Mouse (Mus musculus): Measurements from ENCODE around the gene Il17d. TPM values are rescaled to one million over a fixed set of nuclear protein-coding genes. Genes with fewer than 3 reads are reported as not detected.
A peak's percentile ranks its signal among the peaks of the same experiment; 100 is the strongest.

The Il17d gene
- polyA plus RNA-seq, 1 experiment from 2014 or later = 2.9 TPM

DNA sequence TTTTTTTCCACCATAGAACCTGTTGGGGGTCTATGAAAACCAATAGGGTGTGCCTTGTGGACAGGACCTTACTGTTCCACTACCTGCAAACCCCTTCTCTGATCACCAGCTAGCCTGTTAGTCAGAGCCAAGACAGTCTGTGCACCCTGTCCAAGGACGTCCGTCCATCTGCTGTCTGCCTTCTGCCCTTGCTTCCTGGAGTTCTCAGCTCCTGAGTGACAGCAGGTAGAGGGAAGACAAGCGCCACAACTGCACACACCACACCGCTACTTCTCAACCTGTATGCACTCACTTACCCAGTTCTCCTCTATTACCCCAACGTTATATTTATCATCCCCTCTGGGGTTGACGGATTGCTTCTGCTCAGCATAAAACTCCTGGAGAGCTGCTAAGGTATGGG is 41.0 kb downstream of the Il17d start:
- WGBS = 90% methylated on average over 6 of the region's 6 CpGs
- no peak overlapping the region for H3K4me2 ChIP-seq
- H3K9me3 ChIP-seq (replicated peaks) = no peaks in the 10 kb centered on the region
- H3K27ac ChIP-seq = no peak overlapping the region
- H3K27me3 ChIP-seq = no peaks in the 10 kb centered on the region
- no peak overlapping the region for H3K9ac ChIP-seq
- ATAC-seq (replicated peaks; ENCODE audit: low FRiP score) = no peak
- peaks cover 2% of the 10 kb centered on the region; the same call in 1 of the 2 replicates for H3K4me1 ChIP-seq
- H3K36me3 ChIP-seq = peaks cover 12% of the 10 kb centered on the region
- no peak overlapping the region for H3K4me3 ChIP-seq (replicated peaks)

DNA sequence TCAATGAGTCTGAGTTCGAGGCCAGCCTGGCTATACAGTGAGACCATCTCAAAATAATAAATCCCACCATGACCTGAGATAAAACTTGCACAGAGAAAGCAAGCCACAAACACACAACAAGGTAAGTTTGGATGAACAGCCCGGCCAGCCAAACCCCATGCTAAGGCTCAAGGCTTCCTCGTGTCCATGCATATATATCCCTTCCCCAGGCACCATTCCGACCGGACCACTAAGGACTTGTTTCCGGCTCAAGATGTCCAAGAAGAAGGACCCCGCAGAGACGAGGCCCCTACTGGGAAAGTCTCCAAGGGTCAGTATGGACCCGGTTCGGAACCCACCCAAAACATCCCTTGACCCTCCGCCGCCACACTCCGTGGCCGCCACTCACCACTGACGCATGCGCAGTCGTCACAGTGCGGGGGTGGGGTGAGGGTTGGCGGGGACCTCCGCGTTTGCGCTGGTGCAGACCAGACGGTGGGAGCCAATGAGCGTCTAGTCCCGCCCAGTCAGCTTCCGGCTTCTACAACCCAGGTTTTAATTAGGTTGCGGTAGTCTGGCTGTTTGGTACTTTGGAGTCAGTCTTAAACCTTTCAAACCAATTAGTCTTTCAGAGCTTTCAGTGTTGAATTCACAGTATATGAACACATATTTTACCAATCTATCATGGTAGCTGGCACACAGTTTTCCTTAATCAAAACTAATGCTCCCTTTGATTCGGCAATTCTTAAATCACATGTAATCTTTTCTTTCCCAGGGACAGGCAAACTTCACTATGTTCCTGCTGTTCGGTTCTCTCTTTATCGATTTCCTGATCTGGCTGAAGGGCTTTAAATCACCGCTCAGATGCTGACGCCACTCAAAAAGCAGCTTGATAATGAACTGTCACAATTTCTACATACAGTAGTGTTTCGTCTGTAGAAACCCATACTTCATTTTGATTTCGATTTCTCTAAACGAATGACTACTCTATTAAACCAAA is 46.9 kb downstream of the Il17d start, which contains the start of gene Eef1akmt1:
Eef1akmt1 (minus strand) TSS at position 458 of the 979 bp plus-strand sequence.
- Histone ChIP-seq H3K9ac (peak within 1 kb of the TSS; percentile 59), H3K27me3 (no peaks in the 10 kb centered on the region), H3K4me1 (peaks cover 6% of the 10 kb centered on the region; the same call in 1 of the 2 replicates), H3K27ac (peak within 1 kb of the TSS; percentile 81), H3K36me3 (peaks cover 5% of the 10 kb centered on the region; the same call in 1 of the 2 replicates), H3K4me3 (replicated peaks) (peak within 1 kb of the TSS; percentile 79), H3K9me3 (replicated peaks) (0 out of 2 replicates have a peak, but pooled peaks cover 2% of the 10 kb centered on the region), H3K4me2 (peak within 1 kb of the TSS; percentile 65)
- peak; percentile 99 for ATAC-seq (replicated peaks; ENCODE audit: low FRiP score)
- 9% methylated on average over 35 of the region's 35 CpGs for WGBS

DNA sequence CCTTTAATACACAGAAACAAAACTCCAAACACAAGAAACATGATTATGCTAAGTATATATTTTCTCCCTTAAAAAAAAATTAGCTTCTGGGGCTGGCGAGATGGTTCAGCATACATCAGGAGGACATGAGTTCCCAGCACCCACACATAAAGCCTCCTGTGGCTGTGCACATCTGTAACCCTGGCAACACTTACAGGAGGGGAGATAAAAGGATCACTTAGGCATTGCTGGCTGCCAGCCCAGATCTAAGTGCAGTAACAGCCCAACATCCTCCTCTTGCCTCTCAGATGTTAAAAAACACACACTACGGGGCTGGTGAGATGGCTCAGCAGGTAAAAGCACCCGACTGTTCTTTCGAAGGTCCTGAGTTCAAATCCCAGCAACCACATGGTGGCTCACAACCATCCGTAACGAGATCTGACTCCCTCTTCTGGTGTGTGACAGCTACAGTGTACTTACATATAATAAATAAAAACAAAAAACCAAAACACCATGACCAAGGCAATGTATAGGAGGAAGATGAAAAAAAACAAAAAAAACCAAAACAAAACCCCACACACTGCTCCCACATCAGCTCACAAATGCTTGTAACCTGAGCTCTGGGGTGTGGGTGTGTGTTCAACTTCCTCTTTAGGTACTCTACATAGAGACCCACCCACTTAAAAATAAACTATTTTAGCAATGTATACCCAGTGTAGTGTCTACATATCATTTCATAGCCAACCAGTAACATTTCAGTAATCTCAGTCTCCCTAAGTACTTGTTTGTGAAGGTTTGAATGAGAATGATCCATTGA is 50.4 kb downstream of the Il17d start:
- Histone ChIP-seq H3K4me2 (no peak overlapping the region), H3K27ac (no peak overlapping the region), H3K4me1 (peaks cover 6% of the 10 kb centered on the region; the same call in 1 of the 2 replicates), H3K9me3 (replicated peaks) (0 out of 2 replicates have a peak, but pooled peaks cover 2% of the 10 kb centered on the region), H3K9ac (no peak overlapping the region), H3K27me3 (no peaks in the 10 kb centered on the region), H3K36me3 (peaks cover 21% of the 10 kb centered on the region), H3K4me3 (replicated peaks) (no peak overlapping the region)
- ATAC-seq (replicated peaks; ENCODE audit: low FRiP score) = no peak
- WGBS = 88% methylated on average over 6 of the region's 6 CpGs

DNA sequence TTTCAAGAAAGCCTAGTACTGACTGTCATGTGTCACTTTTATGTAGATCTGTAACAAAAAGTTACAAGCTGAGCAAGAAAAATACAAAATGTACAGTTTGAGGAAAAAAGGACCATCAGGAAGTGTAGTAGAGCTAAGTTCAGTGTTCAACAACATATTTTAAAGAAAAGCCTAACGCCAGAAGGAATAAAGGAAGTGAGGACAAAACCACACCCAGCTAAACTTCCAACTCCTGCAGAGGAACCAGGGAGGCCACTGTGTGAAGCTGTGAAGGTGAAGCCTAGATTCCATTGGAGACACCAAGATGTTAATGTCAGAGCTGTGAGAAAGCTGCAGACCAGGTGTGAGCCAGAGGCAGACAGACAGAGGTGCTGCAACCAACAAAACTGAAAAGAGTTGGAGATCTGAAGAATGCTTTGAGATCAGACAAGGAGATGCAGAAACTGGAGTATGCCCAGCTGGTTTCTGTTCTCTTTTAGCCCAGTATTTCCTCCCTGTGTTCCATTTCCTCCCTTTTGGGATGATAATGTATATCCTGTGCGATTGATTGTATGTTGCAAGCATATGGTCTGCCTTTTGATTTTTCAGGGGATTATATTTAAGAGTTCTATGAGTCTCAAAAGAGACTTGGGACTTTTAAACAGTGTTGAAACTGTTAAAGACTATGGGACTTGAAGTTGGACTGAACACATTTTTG is 51.9 kb downstream of the Il17d start:
- Histone ChIP-seq H3K4me2 (no peak overlapping the region), H3K9me3 (replicated peaks) (0 out of 2 replicates have a peak, but pooled peaks cover 2% of the 10 kb centered on the region), H3K4me3 (replicated peaks) (no peak overlapping the region), H3K4me1 (no peaks in the 10 kb centered on the region), H3K27ac (no peak overlapping the region), H3K9ac (no peak overlapping the region), H3K36me3 (peaks cover 34% of the 10 kb centered on the region), H3K27me3 (no peaks in the 10 kb centered on the region)
- 96% methylated on average over 2 of the region's 2 CpGs for WGBS
- no peak for ATAC-seq (replicated peaks; ENCODE audit: low FRiP score)

DNA sequence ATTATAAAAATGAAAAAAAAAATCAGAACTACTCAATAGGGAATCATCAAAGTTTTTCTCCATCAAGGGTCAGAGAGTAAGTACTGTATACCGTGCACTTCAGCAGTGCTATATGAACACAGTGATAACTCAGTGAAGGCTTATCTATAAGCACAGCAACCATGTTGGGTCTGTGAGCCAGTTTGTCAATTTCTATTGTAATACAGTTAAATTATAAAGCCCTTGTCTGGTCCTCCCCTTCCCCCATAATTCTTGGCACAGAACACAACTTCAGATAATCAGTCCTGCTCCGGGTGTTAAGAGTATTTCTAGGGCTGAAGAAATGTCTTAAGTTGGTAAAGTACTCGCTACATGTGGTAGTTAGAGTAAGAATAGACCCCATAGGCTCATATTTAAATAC is 67.3 kb downstream of the Il17d start:
- Histone ChIP-seq H3K27ac (no peak overlapping the region), H3K4me3 (replicated peaks) (no peak overlapping the region), H3K4me1 (no peaks in the 10 kb centered on the region), H3K4me2 (no peak overlapping the region), H3K36me3 (peaks cover 83% of the 10 kb centered on the region), H3K9me3 (replicated peaks) (no peaks in the 10 kb centered on the region), H3K27me3 (no peaks in the 10 kb centered on the region), H3K9ac (no peak overlapping the region)
- 92% methylated on average over 3 of the region's 3 CpGs for WGBS
- ATAC-seq (replicated peaks; ENCODE audit: low FRiP score) = no peak

Other genes starting within 250 kb of the Il17d start
- 26.8 and 26.9 TPM in 2 replicates for gene Cryl1, start 126.2 kb upstream of the Il17d start, polyA plus RNA-seq (2015; fragmentation: Nextera tagmentation; extraction: Ambion mirVana)
- gene Ift88, start 100.7 kb upstream of the Il17d start, polyA plus RNA-seq (2015; fragmentation: Nextera tagmentation; extraction: Ambion mirVana) = 11.7 and 13.4 TPM in 2 replicates
- 82.3 and 89.2 TPM in 2 replicates for gene Eef1akmt1, start 46.8 kb downstream of the Il17d start, polyA plus RNA-seq (2015; fragmentation: Nextera tagmentation; extraction: Ambion mirVana)
- 22.4 and 24.0 TPM in 2 replicates for gene Xpo4, start 140.7 kb downstream of the Il17d start, polyA plus RNA-seq (2015; fragmentation: Nextera tagmentation; extraction: Ambion mirVana)
- gene Gm49361, start 221.3 kb downstream of the Il17d start, polyA plus RNA-seq (2015; fragmentation: Nextera tagmentation; extraction: Ambion mirVana) = not detected in 2 replicates
- 23.5 and 24.5 TPM in 2 replicates for gene Lats2, start 233.6 kb downstream of the Il17d start, polyA plus RNA-seq (2015; fragmentation: Nextera tagmentation; extraction: Ambion mirVana)